Comparison of ENCODE assay signal across 17 mouse cellular contexts in genomic region chr10:46298352-46298751, GRCm38 (mm10).
A peak's percentile ranks its signal among the peaks of the same experiment; 100 is the strongest.
DNase-seq lines count a peak whose midpoint lies in the region; ATAC-seq lines count a peak whose summit lies in the region.
"Had no signal": no experiment of that assay in that cellular context is flagged by ENCODE, and none has a peak within 500 bp of the region (broad histone marks: within the 10 kb centered on the region; RNA-seq: fewer than 3 reads in every experiment).

No protein-coding gene starts in this region.

- H3K27me3 ChIP-seq in forebrain, embryonic 15.5 days = no peaks in the 10 kb centered on the region
- no peaks in the 10 kb centered on the region for H3K27me3 ChIP-seq in forebrain, embryonic 16.5 days (replicated peaks; ENCODE audit: control insufficient read depth, insufficient read depth, low read length)
- H3K27me3 ChIP-seq: embryonic facial prominence, embryonic 12.5 days; hindbrain, embryonic 13.5 days had no signal

- DNase-seq in adrenal gland, postnatal 25 days = peak; percentile 13
- no peak for DNase-seq in adrenal gland, adult (ENCODE audit: inconsistent age in 2 of 2, low spot score in 1 of 2)
- DNase-seq in retina, postnatal 1 day = peak; percentile 28
- no peak for DNase-seq in retina, embryonic 14.5 days (ENCODE audit: low spot score)
- DNase-seq in brain, embryonic 18.5 days (ENCODE audit: low read depth, low spot score) = peak; percentile 8
- DNase-seq: adrenal gland, postnatal 10 days; heart, adult 18-20 months; lung, embryonic 14.5 days; thymus, adult 18-20 months had no signal

- H3K4me2 ChIP-seq in forebrain, embryonic 15.5 days (replicated peaks) = no peak overlapping the region
- no peak overlapping the region for H3K4me2 ChIP-seq in forebrain, embryonic 16.5 days (ENCODE audit: low read length)
- H3K4me2 ChIP-seq: embryonic facial prominence, embryonic 12.5 days; hindbrain, embryonic 13.5 days; lung, embryonic 14.5 days had no signal

- no peak overlapping the region for H3K9ac ChIP-seq in forebrain, embryonic 15.5 days (replicated peaks)
- H3K9ac ChIP-seq in forebrain, embryonic 16.5 days (replicated peaks; ENCODE audit: low read depth, low read length) = no peak overlapping the region
- H3K9ac ChIP-seq: embryonic facial prominence, embryonic 12.5 days; hindbrain, embryonic 13.5 days; lung, embryonic 14.5 days had no signal

- no peak overlapping the region for H3K4me3 ChIP-seq in forebrain, embryonic 15.5 days
- H3K4me3 ChIP-seq in forebrain, embryonic 16.5 days (replicated peaks; ENCODE audit: low read length) = no peak overlapping the region
- H3K4me3 ChIP-seq: embryonic facial prominence, embryonic 12.5 days; hindbrain, embryonic 13.5 days; myocyte had no signal

- no peak overlapping the region for H3K27ac ChIP-seq in forebrain, embryonic 15.5 days (replicated peaks)
- H3K27ac ChIP-seq in forebrain, embryonic 16.5 days (ENCODE audit: low read length) = no peak overlapping the region
- H3K27ac ChIP-seq: embryonic facial prominence, embryonic 12.5 days; hindbrain, embryonic 13.5 days; kidney, postnatal 0 days had no signal

- no peaks in the 10 kb centered on the region for H3K36me3 ChIP-seq in forebrain, embryonic 15.5 days
- H3K36me3 ChIP-seq in forebrain, embryonic 16.5 days (ENCODE audit: control insufficient read depth, insufficient read depth) = no peaks in the 10 kb centered on the region
- H3K36me3 ChIP-seq: embryonic facial prominence, embryonic 12.5 days; hindbrain, embryonic 13.5 days had no signal

- H3K9me3 ChIP-seq in forebrain, embryonic 15.5 days = no peaks in the 10 kb centered on the region
- H3K9me3 ChIP-seq in forebrain, embryonic 16.5 days (ENCODE audit: control insufficient read depth, low read length) = no peaks in the 10 kb centered on the region
- H3K9me3 ChIP-seq: embryonic facial prominence, embryonic 12.5 days; hindbrain, embryonic 13.5 days had no signal

- peaks cover 6% of the 10 kb centered on the region; the same call in 1 of the 2 replicates for H3K4me1 ChIP-seq in forebrain, embryonic 15.5 days
- H3K4me1 ChIP-seq in forebrain, embryonic 16.5 days (replicated peaks; ENCODE audit: control insufficient read depth, insufficient read depth, low read length) = peaks cover 4% of the 10 kb centered on the region; the same call in 1 of the 2 replicates
- H3K4me1 ChIP-seq: embryonic facial prominence, embryonic 12.5 days; hindbrain, embryonic 13.5 days had no signal

- ATAC-seq in forebrain, embryonic 15.5 days (replicated peaks) = peak; percentile 43; the same call in 1 of the 2 replicates
- no peak for ATAC-seq in forebrain, embryonic 16.5 days
- ATAC-seq in megakaryocyte, adult 5-6 weeks (ENCODE audit: poor library complexity, severe bottlenecking) = no peak
- ATAC-seq: intestine, postnatal 0 days had no signal

- 41% methylated on average over 5 of the region's 5 CpGs for WGBS in forebrain, embryonic 15.5 days
- WGBS in forebrain, embryonic 16.5 days = 28% methylated on average over 5 of the region's 5 CpGs

Comparison
In these comparisons a context has a peak if more than half of its experiments do, and no peak if none do; other contexts are left out.
1. DNase-seq: peak in adrenal gland, postnatal 25 days (single experiment), retina, postnatal 1 day (single experiment) and brain, embryonic 18.5 days (single experiment); none in adrenal gland, adult (0 of 2) and retina, embryonic 14.5 days (single experiment).